Mouse (Mus musculus) neural tube, embryonic 12.5 days (tissue): ENCODE measurements around the gene Efcab6. TPM values are rescaled to one million over a fixed set of nuclear protein-coding genes. Genes with fewer than 3 reads are reported as not detected.

Source experiments
- ATAC-seq: fragments of 200-750 bp; cut with Nextera tagmentation; 2 replicates; pipeline ENCODE4 v1.8.0; 2017; ENCODE audit warnings: low read depth, mild to moderate bottlenecking, moderate TSS enrichment, moderate library complexity; ENCODE audit not compliant: low FRiP score
- H3K27ac ChIP-seq: fragments of 300-500 bp; sonication (generic); 2 replicates; pipeline ENCODE4 v1.5.1; 2016
- H3K27me3 ChIP-seq: fragments of 300-500 bp; sonication (generic); replicated peaks from 2 replicates; pipeline ENCODE4 v1.6.1; 2016; ENCODE audit warnings: mild to moderate bottlenecking
- H3K36me3 ChIP-seq: fragments of 300-500 bp; sonication (generic); 2 replicates; pipeline ENCODE4 v1.6.1; 2016; ENCODE audit warnings: mild to moderate bottlenecking
- H3K4me1 ChIP-seq: fragments of 300-500 bp; sonication (generic); 2 replicates; pipeline ENCODE4 v1.6.1; 2016
- H3K4me2 ChIP-seq: fragments of 300-500 bp; sonication (generic); replicated peaks from 2 replicates; pipeline ENCODE4 v1.6.1; 2016; ENCODE audit warnings: mild to moderate bottlenecking
- H3K4me3 ChIP-seq: fragments of 300-500 bp; sonication (generic); 2 replicates; pipeline ENCODE4 v1.5.1; 2016
- H3K9ac ChIP-seq: fragments of 300-500 bp; sonication (generic); 2 replicates; pipeline ENCODE4 v1.6.1; 2016; ENCODE audit warnings: mild to moderate bottlenecking
- H3K9me3 ChIP-seq: fragments of 300-500 bp; sonication (generic); 2 replicates; pipeline ENCODE4 v1.6.1; 2016; ENCODE audit warnings: mild to moderate bottlenecking
- WGBS: fragments of 180-500 bp; shearing (Covaris S2); methylation state at CpG from one replicate; pipeline ENCODE4 v1.1.7; 2016; 5-methylcytosine and 5-hydroxymethylcytosine counted together
- polyA plus RNA-seq: library from polyadenylated mRNA; unstranded; fragments of >200 nt; fragmentation: Nextera tagmentation; extraction: Ambion mirVana; gene quantifications from 2 replicates; pipeline ENCODE4 v1.2.1, GENCODE M21; 2016

The Efcab6 gene
- polyA plus RNA-seq, 1 experiment from 2014 or later: 0.46 TPM

DNA sequence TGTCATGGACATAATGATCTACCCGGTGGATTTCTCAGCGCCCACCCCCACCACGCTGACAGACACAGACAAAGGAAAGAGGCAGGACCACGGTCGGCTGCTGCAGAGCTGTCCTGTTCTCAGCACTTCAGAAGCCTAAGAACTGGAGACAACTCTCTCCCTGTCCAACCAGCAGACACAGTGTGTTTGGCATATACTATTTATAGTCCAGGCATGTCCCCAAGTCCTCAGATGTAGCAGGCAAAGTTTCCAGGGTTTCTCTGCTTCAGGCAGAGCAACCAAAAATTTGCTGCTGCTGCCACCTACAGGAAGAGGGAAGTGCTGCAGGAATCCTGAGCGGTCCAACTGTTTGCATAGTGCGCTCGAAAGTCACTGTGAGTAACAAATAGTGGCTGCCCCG lies 11.3 kb downstream of the Efcab6 start:
- Histone ChIP-seq H3K36me3 (no peaks in the 10 kb centered on the region), H3K9ac (no peak overlapping the region), H3K4me3 (no peak overlapping the region), H3K27me3 (0 out of 2 replicates have a peak, but pooled peaks cover 4% of the 10 kb centered on the region), H3K4me2 (no peak overlapping the region), H3K4me1 (no peaks in the 10 kb centered on the region), H3K9me3 (no peaks in the 10 kb centered on the region), H3K27ac (no peak overlapping the region)
- ATAC-seq: peak; percentile 37; the same call in 1 of the 2 replicates
- 42% methylated on average over 9 of the region's 9 CpGs for WGBS

DNA sequence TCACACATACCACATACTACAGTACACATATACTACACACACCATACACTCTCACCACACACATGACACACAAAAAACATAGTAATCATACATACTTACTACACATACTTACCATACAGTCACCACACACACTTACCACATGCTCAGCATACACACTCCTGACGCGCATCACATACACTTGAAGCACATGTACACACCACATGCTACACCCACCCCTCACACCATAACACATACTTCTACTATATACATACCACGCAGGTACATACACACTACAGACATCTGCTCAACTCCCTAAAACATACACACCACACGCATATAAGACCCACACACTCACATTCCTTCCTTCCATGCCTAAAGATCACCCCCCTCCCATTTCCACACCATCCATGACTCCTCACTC lies 11.9 kb downstream of the Efcab6 start:
- 0 out of 2 replicates have a peak, but pooled peaks cover 4% of the 10 kb centered on the region for H3K27me3 ChIP-seq
- 96% methylated on average over 4 of the region's 4 CpGs for WGBS
- H3K4me3 ChIP-seq: no peak overlapping the region
- no peaks in the 10 kb centered on the region for H3K36me3 ChIP-seq
- no peak for ATAC-seq
- no peak overlapping the region for H3K27ac ChIP-seq
- H3K4me2 ChIP-seq: no peak overlapping the region
- H3K9ac ChIP-seq: no peak overlapping the region
- H3K4me1 ChIP-seq: no peaks in the 10 kb centered on the region
- H3K9me3 ChIP-seq: no peaks in the 10 kb centered on the region

DNA sequence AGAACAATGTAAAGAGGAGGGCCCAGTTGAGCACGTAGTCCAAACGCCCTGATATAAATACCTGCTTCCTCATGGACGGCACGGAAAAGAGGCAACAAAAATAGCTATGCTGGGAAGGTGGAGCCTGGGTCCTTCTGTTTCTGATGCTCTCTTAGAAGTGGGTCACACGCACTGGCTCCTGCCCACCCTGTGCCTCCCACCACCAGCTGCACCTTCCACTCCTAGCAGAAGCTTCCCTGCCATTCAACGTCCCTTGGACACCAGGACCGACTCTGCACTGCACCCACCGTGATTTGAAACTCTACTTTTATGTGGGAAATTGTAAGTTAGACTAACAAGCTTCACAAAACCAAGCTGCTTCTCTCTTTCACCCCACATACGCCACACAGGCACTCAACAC lies 12.8 kb downstream of the Efcab6 start:
- H3K36me3 ChIP-seq: no peaks in the 10 kb centered on the region
- no peak overlapping the region for H3K4me2 ChIP-seq
- 0 out of 2 replicates have a peak, but pooled peaks cover 4% of the 10 kb centered on the region for H3K27me3 ChIP-seq
- no peaks in the 10 kb centered on the region for H3K4me1 ChIP-seq
- no peak for ATAC-seq
- H3K9me3 ChIP-seq: no peaks in the 10 kb centered on the region
- WGBS: 83% methylated on average over 9 of the region's 9 CpGs
- H3K4me3 ChIP-seq: no peak overlapping the region
- H3K27ac ChIP-seq: no peak overlapping the region
- no peak overlapping the region for H3K9ac ChIP-seq

DNA sequence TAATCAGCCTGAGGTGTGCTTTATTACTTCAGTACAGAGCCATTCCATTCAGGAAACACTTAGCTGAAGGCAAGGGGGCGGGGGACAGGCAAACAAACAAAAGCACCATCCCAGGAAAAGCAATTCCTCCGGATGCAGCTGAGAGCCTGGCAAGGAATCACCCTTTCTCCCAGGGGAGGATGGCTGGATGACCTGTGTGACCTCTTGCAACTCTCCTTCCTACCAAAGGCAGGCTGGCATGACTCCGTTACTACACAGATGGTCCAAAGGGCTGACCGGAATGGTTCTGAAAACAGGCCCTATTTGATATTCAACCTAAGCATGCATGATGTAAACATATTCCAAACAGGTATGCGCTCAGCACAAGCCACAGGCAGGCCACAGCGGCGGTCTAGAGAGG lies 15.6 kb downstream of the Efcab6 start:
- 43% methylated on average over 7 of the region's 7 CpGs for WGBS

DNA sequence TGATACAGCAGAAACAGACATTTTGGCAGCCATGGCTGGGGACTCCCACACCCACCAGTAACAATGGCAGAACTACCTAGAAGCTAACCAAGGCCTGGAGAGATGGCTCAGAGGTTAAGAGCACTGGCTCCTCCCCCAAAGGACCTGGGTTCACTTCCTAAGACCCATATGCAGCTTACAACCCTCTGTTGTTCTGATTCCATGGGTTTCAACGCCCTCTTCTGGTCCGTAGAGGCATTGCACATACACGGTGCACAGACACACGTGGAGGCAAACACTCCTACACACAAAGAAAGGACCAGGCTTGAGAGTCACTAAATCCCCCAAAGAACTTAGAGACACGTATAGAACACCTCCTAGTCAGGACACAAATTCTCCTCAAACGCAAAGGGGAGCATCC lies 19.6 kb downstream of the Efcab6 start:
- Histone ChIP-seq H3K27ac (no peak overlapping the region), H3K9me3 (0 out of 2 replicates have a peak, but pooled peaks cover 10% of the 10 kb centered on the region), H3K27me3 (no peaks in the 10 kb centered on the region), H3K36me3 (no peaks in the 10 kb centered on the region), H3K4me2 (no peak overlapping the region), H3K4me3 (no peak overlapping the region), H3K4me1 (no peaks in the 10 kb centered on the region), H3K9ac (no peak overlapping the region)
- 93% methylated on average over 6 of the region's 6 CpGs for WGBS
- no peak for ATAC-seq

More for the DNA sequence above, 15.6 kb downstream of the Efcab6 start:
- no peak overlapping the region for H3K27ac ChIP-seq
- ATAC-seq: no peak
- H3K36me3 ChIP-seq: no peaks in the 10 kb centered on the region
- no peak overlapping the region for H3K4me3 ChIP-seq
- H3K9me3 ChIP-seq: 0 out of 2 replicates have a peak, but pooled peaks cover 5% of the 10 kb centered on the region
- no peak overlapping the region for H3K9ac ChIP-seq
- H3K4me2 ChIP-seq: no peak overlapping the region
- H3K4me1 ChIP-seq: no peaks in the 10 kb centered on the region
- 0 out of 2 replicates have a peak, but pooled peaks cover 4% of the 10 kb centered on the region for H3K27me3 ChIP-seq

GRCm38 (mm10) chr15:84037067-84037466 lies 28.1 kb downstream of the Efcab6 start:
- Histone ChIP-seq H3K4me2 (no peak overlapping the region), H3K4me3 (no peak overlapping the region), H3K4me1 (no peaks in the 10 kb centered on the region), H3K9ac (no peak overlapping the region), H3K27me3 (no peaks in the 10 kb centered on the region), H3K9me3 (no peaks in the 10 kb centered on the region), H3K36me3 (no peaks in the 10 kb centered on the region), H3K27ac (no peak overlapping the region)
- ATAC-seq: no peak
- 90% methylated on average over 5 of the region's 5 CpGs for WGBS

DNA sequence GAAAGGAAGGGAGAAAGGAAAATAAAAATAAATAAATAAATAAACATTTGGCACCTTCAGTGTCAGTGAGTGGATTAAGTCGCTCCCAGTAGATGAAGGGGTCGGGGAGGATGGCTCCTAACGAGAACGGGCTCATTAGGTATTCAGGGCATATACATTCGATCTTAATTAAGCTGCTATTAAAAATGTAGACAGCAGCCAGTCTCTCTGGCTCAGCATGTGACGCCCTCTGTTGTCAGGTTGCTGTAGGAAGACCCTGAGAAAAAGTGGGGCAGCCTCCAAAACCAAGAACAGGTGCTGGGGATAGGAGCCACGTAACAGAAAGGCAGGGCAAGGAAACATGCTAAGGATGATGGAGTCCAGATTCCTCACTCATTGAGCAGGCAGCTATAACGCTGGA lies 39.5 kb downstream of the Efcab6 start:
- WGBS: 78% methylated on average over 8 of the region's 8 CpGs
- Histone ChIP-seq H3K9me3 (no peaks in the 10 kb centered on the region), H3K4me2 (no peak overlapping the region), H3K36me3 (no peaks in the 10 kb centered on the region), H3K27ac (no peak overlapping the region), H3K4me3 (no peak overlapping the region), H3K9ac (no peak overlapping the region), H3K27me3 (no peaks in the 10 kb centered on the region), H3K4me1 (no peaks in the 10 kb centered on the region)
- no peak for ATAC-seq

- Histone ChIP-seq H3K9ac (no peak overlapping the region), H3K27ac (no peak overlapping the region), H3K27me3 (no peaks in the 10 kb centered on the region), H3K9me3 (0 out of 2 replicates have a peak, but pooled peaks cover 3% of the 10 kb centered on the region), H3K4me1 (no peaks in the 10 kb centered on the region), H3K36me3 (no peaks in the 10 kb centered on the region), H3K4me2 (no peak overlapping the region), H3K4me3 (no peak overlapping the region)
- WGBS: 90% methylated on average over 6 of the region's 6 CpGs
- no peak for ATAC-seq
Measured at GRCm38 (mm10) chr15:84024851-84025250, 40.3 kb downstream of the Efcab6 start.

DNA sequence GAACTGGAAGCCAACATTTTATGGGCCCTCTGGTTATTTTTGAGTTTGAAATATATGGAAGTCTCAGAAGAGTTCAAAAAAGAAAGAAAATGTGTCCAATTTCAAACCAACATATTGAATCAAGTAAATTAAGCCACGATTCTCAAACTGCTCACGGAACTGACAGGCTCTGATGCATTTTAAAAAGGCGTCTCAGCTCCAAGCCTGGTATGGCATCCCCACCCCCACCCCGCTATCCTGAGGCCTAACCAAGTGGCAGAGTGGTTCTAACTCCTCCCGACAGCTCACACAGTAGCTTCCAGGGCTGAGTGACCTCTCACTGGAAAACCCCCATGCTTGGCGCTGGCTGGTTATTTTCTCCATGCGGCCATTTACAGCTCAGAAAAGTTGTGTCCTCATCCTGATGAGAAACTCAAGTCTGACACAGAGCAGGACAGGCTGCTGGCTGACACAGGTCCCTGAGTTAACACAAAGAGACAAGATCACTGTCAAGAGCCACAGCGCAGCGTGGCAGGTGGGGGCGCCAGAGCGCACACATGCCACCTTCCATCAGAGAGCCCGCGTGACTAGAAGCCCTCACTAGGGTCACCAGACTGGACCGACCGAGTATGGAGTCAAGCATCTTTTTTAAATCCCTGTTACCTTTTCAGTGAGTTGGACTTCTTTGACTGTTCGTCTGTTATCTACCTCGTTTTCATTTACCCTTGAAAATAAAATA lies 55.7 kb downstream of the Efcab6 start:
- Histone ChIP-seq H3K27me3 (no peaks in the 10 kb centered on the region), H3K9me3 (no peaks in the 10 kb centered on the region), H3K36me3 (no peaks in the 10 kb centered on the region), H3K27ac (no peak overlapping the region), H3K4me3 (no peak overlapping the region), H3K9ac (no peak overlapping the region), H3K4me1 (no peaks in the 10 kb centered on the region), H3K4me2 (no peak overlapping the region)
- ATAC-seq: no peak
- WGBS: 67% methylated on average over 17 of the region's 17 CpGs

DNA sequence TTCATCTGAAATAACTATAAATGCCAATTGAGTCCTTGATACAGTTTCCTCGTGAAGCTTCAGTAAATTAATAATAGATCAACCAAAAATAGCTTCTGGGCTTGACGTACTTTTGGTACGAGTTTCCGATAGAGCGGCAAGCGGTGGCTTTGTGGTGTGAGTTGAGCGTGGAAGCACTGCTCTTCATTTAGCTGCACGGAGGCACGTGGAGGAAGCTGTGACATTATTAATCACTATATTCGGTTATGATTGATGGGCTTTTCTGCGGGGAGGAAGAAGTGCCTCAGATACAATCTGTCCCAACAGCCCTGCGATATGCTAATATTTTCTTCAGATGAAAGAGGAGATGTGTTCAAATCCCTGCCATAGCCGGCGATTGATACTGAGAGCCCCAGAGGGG lies 60.9 kb downstream of the Efcab6 start:
- Histone ChIP-seq H3K4me2 (no peak overlapping the region), H3K9ac (no peak overlapping the region), H3K27me3 (no peaks in the 10 kb centered on the region; the same call in 1 of the 2 replicates), H3K4me1 (no peaks in the 10 kb centered on the region), H3K36me3 (no peaks in the 10 kb centered on the region), H3K9me3 (no peaks in the 10 kb centered on the region), H3K27ac (no peak overlapping the region), H3K4me3 (no peak overlapping the region)
- no peak for ATAC-seq
- WGBS: 92% methylated on average over 14 of the region's 14 CpGs

DNA sequence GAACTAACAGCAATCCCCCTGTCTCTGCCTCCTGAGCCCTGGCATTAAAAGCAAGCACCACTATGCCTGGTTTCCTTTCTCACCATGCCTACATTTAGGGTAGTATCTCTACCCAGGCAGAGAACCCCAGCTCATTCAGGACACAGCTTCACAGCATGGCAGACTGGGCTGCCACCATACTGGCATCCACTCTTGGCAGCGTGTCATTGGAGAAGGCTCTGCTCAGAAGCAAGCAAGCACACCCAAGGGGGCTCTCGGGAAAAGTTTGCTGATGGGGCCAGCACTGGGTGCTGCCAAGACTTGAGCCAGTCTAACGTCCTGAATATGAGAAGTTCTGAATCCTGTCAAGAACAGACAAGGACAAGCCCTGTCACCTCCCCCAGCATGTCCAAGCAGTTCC lies 66.1 kb downstream of the Efcab6 start:
- Histone ChIP-seq H3K27me3 (no peaks in the 10 kb centered on the region; the same call in 1 of the 2 replicates), H3K4me2 (no peak overlapping the region), H3K4me3 (no peak overlapping the region), H3K36me3 (no peaks in the 10 kb centered on the region), H3K9ac (no peak overlapping the region), H3K4me1 (peaks cover 9% of the 10 kb centered on the region; the same call in 1 of the 2 replicates), H3K27ac (no peak overlapping the region), H3K9me3 (no peaks in the 10 kb centered on the region)
- ATAC-seq: no peak
- WGBS: 82% methylated on average over 3 of the region's 3 CpGs

- peaks cover 9% of the 10 kb centered on the region; the same call in 1 of the 2 replicates for H3K4me1 ChIP-seq
- peak overlapping the region; percentile 47 for H3K4me2 ChIP-seq
- H3K9ac ChIP-seq: 0 out of 2 replicates have a peak overlapping the region, but pooled peaks have one; percentile 29
- no peak overlapping the region for H3K27ac ChIP-seq
- 53% methylated on average over 7 of the region's 7 CpGs for WGBS
- H3K27me3 ChIP-seq: no peaks in the 10 kb centered on the region; the same call in 1 of the 2 replicates
- no peak overlapping the region for H3K4me3 ChIP-seq
- ATAC-seq: no peak
- H3K36me3 ChIP-seq: no peaks in the 10 kb centered on the region
- H3K9me3 ChIP-seq: no peaks in the 10 kb centered on the region
Measured at GRCm38 (mm10) chr15:83998586-83998985, 66.6 kb downstream of the Efcab6 start.
